Mouse (Mus musculus) cerebellum, adult 2 months (tissue): ENCODE results near the gene Smim8. TPM values are rescaled to one million over a fixed set of nuclear protein-coding genes. Genes with fewer than 3 reads are reported as not detected.

Experiments
- DNase-seq, 2 experiments: peaks; one replicate each; pipeline ENCODE4 v3.0.0; 2021
- H3K27ac ChIP-seq: fragments of 200-500 bp; 2 replicates; pipeline ENCODE4 v1.5.1; 2012; ENCODE audit warnings: low read length, control low read depth, inconsistent platforms; ENCODE audit not compliant: insufficient read depth
- H3K27me3 ChIP-seq: fragments of 200-500 bp; 2 replicates; pipeline ENCODE4 v1.6.1; 2012; ENCODE audit warnings: inconsistent platforms, mild to moderate bottlenecking, low read length, moderate library complexity; ENCODE audit not compliant: control insufficient read depth, insufficient read depth
- H3K4me1 ChIP-seq: fragments of 200-500 bp; 2 replicates; pipeline ENCODE4 v1.6.1; 2011; ENCODE audit warnings: low read length; ENCODE audit not compliant: control insufficient read depth, insufficient read depth
- H3K4me3 ChIP-seq: fragments of 200-500 bp; replicated peaks from 2 replicates; pipeline ENCODE3; 2011; ENCODE audit warnings: mild to moderate bottlenecking, low read depth, low read length, control low read depth; ENCODE audit not compliant: insufficient read depth
- CTCF ChIP-seq: fragments of 200-500 bp; IDR thresholded peaks from 2 replicates; pipeline ENCODE4 v1.5.1; 2011; ENCODE audit warnings: low read depth, mild to moderate bottlenecking, control low read depth, low read length, moderate library complexity, borderline replicate concordance; ENCODE audit not compliant: insufficient read depth
- POLR2A ChIP-seq: fragments of 200-500 bp; IDR thresholded peaks from 2 replicates; pipeline ENCODE4 v1.6.1; 2011; ENCODE audit warnings: low read length, control low read depth, borderline replicate concordance; ENCODE audit not compliant: insufficient read depth
- WGBS: fragments of 180-500 bp; shearing (Covaris S2); methylation state at CpG from one replicate; pipeline ENCODE4 v1.1.7; 2018; 5-methylcytosine and 5-hydroxymethylcytosine counted together
- polyA plus RNA-seq: library from polyadenylated mRNA; depleted of rRNA; stranded (reverse); fragments of >200 nt; gene quantifications from 2 replicates; pipeline ENCODE4 v1.2.3, GENCODE M21; 2012

Smim8 gene
- polyA plus RNA-seq, 1 experiment: 25.0 TPM

- no peak for DNase-seq
- Histone ChIP-seq H3K4me3 (no peak overlapping the region), H3K27me3 (no peaks in the 10 kb centered on the region), H3K27ac (no peak overlapping the region), H3K4me1 (no peaks in the 10 kb centered on the region)
- TF ChIP-seq POLR2A (no peak), CTCF (no peak)
- WGBS: 66% methylated on average over 3 of the region's 3 CpGs
Observed at GRCm38 (mm10) chr4:34786476-34786875, 8.3 kb upstream of the Smim8 start.

GRCm38 (mm10) chr4:34785646-34786045 is 7.4 kb upstream of the Smim8 start:
- no peaks in the 10 kb centered on the region for H3K4me1 ChIP-seq
- 68% methylated on average over 2 of the region's 2 CpGs for WGBS
- DNase-seq: no peak

GRCm38 (mm10) chr4:34784865-34785264 is 6.6 kb upstream of the Smim8 start:
- WGBS: 52% methylated on average over 5 of the region's 5 CpGs
- no peak for DNase-seq

More at GRCm38 (mm10) chr4:34785646-34786045, 7.4 kb upstream of the Smim8 start:
- Histone ChIP-seq H3K27ac (no peak overlapping the region), H3K27me3 (no peaks in the 10 kb centered on the region), H3K4me3 (no peak overlapping the region)
- TF ChIP-seq POLR2A (no peak), CTCF (no peak)

GRCm38 (mm10) chr4:34782730-34783129 is 4.5 kb upstream of the Smim8 start:
- DNase-seq: no peak
- Histone ChIP-seq H3K4me3 (no peak overlapping the region), H3K27me3 (no peaks in the 10 kb centered on the region), H3K4me1 (no peaks in the 10 kb centered on the region), H3K27ac (no peak overlapping the region)
- TF ChIP-seq CTCF: no peak
- no peak for TF ChIP-seq POLR2A
- WGBS: 17% methylated on average over 4 of the region's 4 CpGs

More at GRCm38 (mm10) chr4:34784865-34785264, 6.6 kb upstream of the Smim8 start:
- Histone ChIP-seq H3K4me1 (no peaks in the 10 kb centered on the region), H3K27ac (no peak overlapping the region), H3K4me3 (no peak overlapping the region), H3K27me3 (no peaks in the 10 kb centered on the region)
- TF ChIP-seq POLR2A (no peak), CTCF (peak; percentile 24; the same call in 1 of the 2 replicates)

GRCm38 (mm10) chr4:34771652-34772371 is 6.4 kb downstream of the Smim8 start:
- 19% methylated on average over 8 of the region's 8 CpGs for WGBS
- no peaks in the 10 kb centered on the region for H3K27me3 ChIP-seq
- no peaks in the 10 kb centered on the region for H3K4me1 ChIP-seq
- no peak for TF ChIP-seq POLR2A
- no peak for TF ChIP-seq CTCF
- H3K4me3 ChIP-seq: no peak overlapping the region
- DNase-seq: no peak
- H3K27ac ChIP-seq: no peak overlapping the region

GRCm38 (mm10) chr4:34756163-34756562 is 22.1 kb downstream of the Smim8 start, which contains the start of gene Gm136:
Gene Gm136 (minus strand): TSS chr4:34756263.
- TF ChIP-seq POLR2A (no peak), CTCF (no peak)
- Histone ChIP-seq H3K4me3 (no peak within 1 kb of the TSS), H3K27ac (no peak within 1 kb of the TSS), H3K27me3 (no peaks in the 10 kb centered on the region), H3K4me1 (no peaks in the 10 kb centered on the region)
- DNase-seq: no peak
- 87% methylated on average over 1 of the region's 1 CpGs for WGBS

- no peak for DNase-seq
- H3K27ac ChIP-seq: no peak overlapping the region
- no peak for TF ChIP-seq CTCF
- TF ChIP-seq POLR2A: no peak
- H3K27me3 ChIP-seq: no peaks in the 10 kb centered on the region
- WGBS: 20% methylated on average over 6 of the region's 6 CpGs
- no peak overlapping the region for H3K4me3 ChIP-seq
- no peaks in the 10 kb centered on the region for H3K4me1 ChIP-seq
Observed at GRCm38 (mm10) chr4:34749236-34749635, 29.0 kb downstream of the Smim8 start.

- TF ChIP-seq CTCF: no peak
- no peak for TF ChIP-seq POLR2A
- H3K4me1 ChIP-seq: no peaks in the 10 kb centered on the region
- whole genome bisulfite sequencing: 79% methylated on average over 3 of the region's 3 CpGs
- H3K27me3 ChIP-seq: no peaks in the 10 kb centered on the region
- H3K4me3 ChIP-seq: no peak overlapping the region
- H3K27ac ChIP-seq: no peak overlapping the region
- DNase-seq: no peak
Observed at GRCm38 (mm10) chr4:34734461-34734860, 43.8 kb downstream of the Smim8 start.
